Mouse (Mus musculus) MEL (cell line): Measurements from ENCODE around the gene Tor4a. TPM values are rescaled to one million over a fixed set of nuclear protein-coding genes. Genes with fewer than 3 reads are reported as not detected.

Experiments used
- DNase-seq: peaks from one replicate; pipeline ENCODE4 v3.0.0; 2011; ENCODE audit warnings: low read depth, low spot score
- H3K27ac ChIP-seq: 2 replicates; pipeline ENCODE4 v1.5.1; 2012; ENCODE audit warnings: low read depth, mild to moderate bottlenecking, control low read depth, low read length, moderate library complexity; ENCODE audit not compliant: control insufficient read depth
- H3K27me3 ChIP-seq, 2 experiments: fragments of 150-350 bp in 1 of 2; sonication (generic) in 1 of 2; 2 replicates each; pipeline ENCODE4 v1.6.1; 2012; ENCODE audit warnings: low read length in 2 of 2, mild to moderate bottlenecking in 2 of 2, improper control_type of control experiment in 1 of 2, moderate library complexity in 1 of 2; ENCODE audit not compliant: insufficient read depth in 2 of 2, control insufficient read depth in 1 of 2
- H3K36me3 ChIP-seq, 2 experiments: 2 replicates each; pipeline ENCODE4 v1.6.1; 2012 to 2014; ENCODE audit warnings: low read length in 2 of 2, improper control_type of control experiment in 1 of 2, inconsistent platforms in 1 of 2, mild to moderate bottlenecking in 1 of 2; ENCODE audit not compliant: insufficient read depth in 2 of 2, control insufficient read depth in 1 of 2
- H3K4me1 ChIP-seq, 2 experiments: fragments of 150-350 bp in 1 of 2; sonication (generic) in 1 of 2; 2 replicates each; pipeline ENCODE4 v1.6.1; 2012; ENCODE audit warnings: low read length in 2 of 2, improper control_type of control experiment in 1 of 2, mild to moderate bottlenecking in 1 of 2; ENCODE audit not compliant: insufficient read depth in 2 of 2, control insufficient read depth in 1 of 2
- H3K4me3 ChIP-seq, 2 experiments: fragments of 150-350 bp in 1 of 2; sonication (generic) in 1 of 2; 2 replicates each; pipeline ENCODE4 v1.5.1; 2012; ENCODE audit warnings: low read depth in 2 of 2, low read length in 2 of 2, mild to moderate bottlenecking in 2 of 2, moderate library complexity in 2 of 2, control low read depth in 1 of 2, improper control_type of control experiment in 1 of 2; ENCODE audit not compliant: control insufficient read depth in 1 of 2, insufficient read depth in 1 of 2
- H3K79me2 ChIP-seq: 2 replicates; pipeline ENCODE4 v1.6.1; 2012; ENCODE audit warnings: mild to moderate bottlenecking, low read length, moderate library complexity; ENCODE audit not compliant: control insufficient read depth, poor library complexity, insufficient read depth
- H3K9ac ChIP-seq: 2 replicates; pipeline ENCODE4 v1.6.1; 2012; ENCODE audit warnings: low read depth, mild to moderate bottlenecking, control low read depth, low read length, moderate library complexity; ENCODE audit not compliant: control insufficient read depth, poor library complexity, severe bottlenecking
- H3K9me3 ChIP-seq: fragments of 150-350 bp; sonication (generic); replicated peaks from 2 replicates; pipeline ENCODE4 v1.6.1; 2012; ENCODE audit warnings: mild to moderate bottlenecking, low read length, improper control_type of control experiment, moderate library complexity; ENCODE audit not compliant: insufficient read depth
- BHLHE40 ChIP-seq: IDR thresholded peaks from 2 replicates; pipeline ENCODE4 v1.6.1; 2012; ENCODE audit warnings: low read depth, mild to moderate bottlenecking, inconsistent platforms, low read length, improper control_type of control experiment, borderline replicate concordance
- CHD2 ChIP-seq: IDR thresholded peaks from 2 replicates; pipeline ENCODE4 v1.6.1; 2011; ENCODE audit warnings: low read length, improper control_type of control experiment
- CTCF ChIP-seq, 3 experiments: IDR thresholded peaks in 2 of 3; conservative IDR thresholded peaks in 1 of 3; 2 replicates each; pipeline ENCODE4 v1.5.1; 2011 to 2012; ENCODE audit warnings: low read length in 3 of 3, low read depth in 2 of 3, mild to moderate bottlenecking in 2 of 3, improper control_type of control experiment in 1 of 3, inconsistent platforms in 1 of 3, mixed read lengths in 1 of 3, moderate library complexity in 1 of 3; ENCODE audit not compliant: control insufficient read depth in 1 of 3, insufficient read depth in 1 of 3, poor library complexity in 1 of 3, severe bottlenecking in 1 of 3
- E2F4 ChIP-seq: IDR thresholded peaks from 2 replicates; pipeline ENCODE4 v1.6.1; 2011; ENCODE audit warnings: low read depth, low read length, improper control_type of control experiment, borderline replicate concordance
- ELF1 ChIP-seq: IDR thresholded peaks from 2 replicates; pipeline ENCODE4 v1.6.1; 2014; ENCODE audit warnings: low read depth, mild to moderate bottlenecking, inconsistent platforms, low read length, improper control_type of control experiment, moderate library complexity
- EP300 ChIP-seq, 2 experiments: IDR thresholded peaks; 2 replicates each; pipeline ENCODE4 v1.6.1; 2011; ENCODE audit warnings: improper control_type of control experiment in 2 of 2, low read length in 2 of 2, low read depth in 1 of 2, mild to moderate bottlenecking in 1 of 2
- GATA1 ChIP-seq: IDR thresholded peaks from 2 replicates; pipeline ENCODE4 v1.6.1; 2011; ENCODE audit warnings: low read depth, low read length, improper control_type of control experiment
- HCFC1 ChIP-seq: IDR thresholded peaks from 2 replicates; pipeline ENCODE4 v1.6.1; 2012; ENCODE audit warnings: low read depth, mild to moderate bottlenecking, inconsistent platforms, low read length, improper control_type of control experiment, moderate library complexity
- KAT2A ChIP-seq: conservative IDR thresholded peaks from 2 replicates; pipeline ENCODE4 v1.6.1; 2012; ENCODE audit warnings: low read depth, low read length, improper control_type of control experiment, inconsistent platforms
- MAX ChIP-seq: IDR thresholded peaks from 2 replicates; pipeline ENCODE4 v1.6.1; 2011; ENCODE audit warnings: low read length, improper control_type of control experiment
- MAZ ChIP-seq: IDR thresholded peaks from 2 replicates; pipeline ENCODE4 v1.6.1; 2012; ENCODE audit warnings: low read depth, mild to moderate bottlenecking, inconsistent platforms, low read length, improper control_type of control experiment
- MEF2A ChIP-seq: IDR thresholded peaks from 2 replicates; pipeline ENCODE4 v1.6.1; 2014; ENCODE audit warnings: low read depth, mild to moderate bottlenecking, inconsistent platforms, low read length, improper control_type of control experiment; ENCODE audit not compliant: poor library complexity, insufficient replicate concordance, severe bottlenecking; ENCODE audit errors: extremely low read depth
- NELFE ChIP-seq: IDR thresholded peaks from 2 replicates; pipeline ENCODE4 v1.6.1; 2011; ENCODE audit warnings: low read depth, low read length, improper control_type of control experiment
- POLR2A ChIP-seq, 2 experiments: IDR thresholded peaks; 2 replicates each; pipeline ENCODE4 v1.6.1; 2011 to 2012; ENCODE audit warnings: low read length in 2 of 2, mild to moderate bottlenecking in 2 of 2, control low read depth in 1 of 2, improper control_type of control experiment in 1 of 2, low read depth in 1 of 2, moderate library complexity in 1 of 2; ENCODE audit not compliant: control insufficient read depth in 1 of 2, insufficient read depth in 1 of 2, poor library complexity in 1 of 2
- POLR2AphosphoS5 ChIP-seq: IDR thresholded peaks from 2 replicates; pipeline ENCODE4 v1.6.1; 2012; ENCODE audit warnings: low read depth, borderline replicate concordance, mild to moderate bottlenecking, inconsistent platforms, low read length, moderate library complexity, mixed read lengths
- RAD21 ChIP-seq: IDR thresholded peaks from 2 replicates; pipeline ENCODE4 v1.6.1; 2011; ENCODE audit warnings: mild to moderate bottlenecking, low read depth, low read length, improper control_type of control experiment
- RCOR1 ChIP-seq: IDR thresholded peaks from 2 replicates; pipeline ENCODE4 v1.6.1; 2012; ENCODE audit warnings: low read depth, mild to moderate bottlenecking, inconsistent platforms, low read length, improper control_type of control experiment
- SIN3A ChIP-seq: IDR thresholded peaks from 2 replicates; pipeline ENCODE4 v1.6.1; 2012; ENCODE audit warnings: low read length, improper control_type of control experiment, inconsistent platforms
- SMC3 ChIP-seq: IDR thresholded peaks from 2 replicates; pipeline ENCODE4 v1.6.1; 2011; ENCODE audit warnings: low read depth, low read length, improper control_type of control experiment
- TAL1 ChIP-seq: IDR thresholded peaks from 2 replicates; pipeline ENCODE4 v1.6.1; 2012; ENCODE audit warnings: mild to moderate bottlenecking, inconsistent platforms, low read length, moderate library complexity, mixed read lengths
- TBP ChIP-seq: IDR thresholded peaks from 2 replicates; pipeline ENCODE4 v1.8.0; 2011; ENCODE audit warnings: low read depth, low read length, improper control_type of control experiment
- TCF12 ChIP-seq: IDR thresholded peaks from 2 replicates; pipeline ENCODE4 v1.6.1; 2014; ENCODE audit warnings: low read depth, mild to moderate bottlenecking, inconsistent platforms, low read length, improper control_type of control experiment, moderate library complexity
- UBTF ChIP-seq: IDR thresholded peaks from 2 replicates; pipeline ENCODE4 v1.6.1; 2012; ENCODE audit warnings: low read depth, mild to moderate bottlenecking, inconsistent platforms, low read length, improper control_type of control experiment, moderate library complexity, borderline replicate concordance; ENCODE audit not compliant: insufficient read depth
- USF2 ChIP-seq, 2 experiments: IDR thresholded peaks; 2 replicates each; pipeline ENCODE4 v1.6.1; 2011 to 2012; ENCODE audit warnings: improper control_type of control experiment in 2 of 2, low read length in 2 of 2, borderline replicate concordance in 1 of 2, inconsistent platforms in 1 of 2, low read depth in 1 of 2, mild to moderate bottlenecking in 1 of 2; ENCODE audit not compliant: insufficient read depth in 1 of 2
- ZC3H11A ChIP-seq: IDR thresholded peaks from 2 replicates; pipeline ENCODE4 v1.6.1; 2012; ENCODE audit warnings: low read depth, mild to moderate bottlenecking, inconsistent platforms, low read length, improper control_type of control experiment
- ZNF384 ChIP-seq: IDR thresholded peaks from 2 replicates; pipeline ENCODE4 v1.6.1; 2012; ENCODE audit warnings: low read depth, mild to moderate bottlenecking, inconsistent platforms, low read length, improper control_type of control experiment
- polyA plus RNA-seq, 2 experiments: library from polyadenylated mRNA; stranded (reverse) in 1 of 2; unstranded in 1 of 2; fragments of >175 nt in 1 of 2; fragments of >200 nt in 1 of 2; gene quantifications; 2 replicates each; pipeline versions ENCODE4 v1.2.1 to v1.2.4; 2012; ENCODE audit warnings: low replicate concordance in 2 of 2, low read depth in 1 of 2; ENCODE audit not compliant: insufficient read length in 2 of 2, insufficient read depth in 1 of 2, missing spikeins in 1 of 2
- total RNA-seq: library from RNA; depleted of rRNA; stranded (reverse); fragments of 300-350 nt; gene quantifications from 2 replicates; pipeline ENCODE4 v1.2.3, GENCODE M21; 2012

Tor4a gene
- total and polyA plus RNA-seq, 3 experiments, result 9.1 to 13.7 TPM; not detected in 1

DNA sequence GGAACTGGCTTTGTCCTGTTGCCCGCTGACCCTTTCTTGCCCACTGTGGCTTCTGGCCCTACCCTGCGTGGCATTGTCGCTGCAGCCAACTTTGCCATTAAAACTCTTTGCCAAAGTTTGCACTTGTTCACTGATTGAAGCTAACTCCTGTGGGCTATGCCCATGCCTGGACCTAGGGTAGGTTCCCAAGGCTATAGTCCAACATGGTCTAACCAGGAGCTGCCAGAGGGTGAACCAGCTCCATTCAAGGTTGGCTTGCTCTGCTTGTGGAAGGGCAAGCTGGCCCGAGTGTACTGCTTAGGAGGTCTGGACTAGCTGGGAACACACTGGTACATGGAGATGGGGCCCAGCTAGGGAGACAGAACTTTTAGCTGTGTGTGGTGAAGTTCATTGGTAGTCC, 47.5 kb upstream of the Tor4a start:
- Histone ChIP-seq H3K9me3 (no peaks in the 10 kb centered on the region), H3K27me3 (no peaks in the 10 kb centered on the region), H3K36me3 (no peaks in the 10 kb centered on the region), H3K9ac (no peak overlapping the region), H3K4me1 (peaks cover 0 to 12% of the 10 kb centered on the region in 2 experiments; a peak in 3 of 4 replicates), H3K4me3 (no peak overlapping the region), H3K79me2 (no peaks in the 10 kb centered on the region; the same call in 1 of the 2 replicates), H3K27ac (no peak overlapping the region)
- TF ChIP-seq ZC3H11A, result no peak
- TF ChIP-seq MAX, result no peak
- no peak for TF ChIP-seq TAL1
- no peak for TF ChIP-seq E2F4
- TF ChIP-seq CTCF (IDR thresholded peaks at IDR 0.05 in 2 of 3, conservative IDR thresholded peaks at IDR 0.05 in 1 of 3; ENCODE audit: control insufficient read depth in 1 of 3, insufficient read depth in 1 of 3, low read depth in 2 of 3, low read length in 3 of 3, poor library complexity in 1 of 3, severe bottlenecking in 1 of 3), result no peak
- TF ChIP-seq UBTF, result no peak
- TF ChIP-seq GATA1, result no peak
- DNase-seq, result no peak

DNA sequence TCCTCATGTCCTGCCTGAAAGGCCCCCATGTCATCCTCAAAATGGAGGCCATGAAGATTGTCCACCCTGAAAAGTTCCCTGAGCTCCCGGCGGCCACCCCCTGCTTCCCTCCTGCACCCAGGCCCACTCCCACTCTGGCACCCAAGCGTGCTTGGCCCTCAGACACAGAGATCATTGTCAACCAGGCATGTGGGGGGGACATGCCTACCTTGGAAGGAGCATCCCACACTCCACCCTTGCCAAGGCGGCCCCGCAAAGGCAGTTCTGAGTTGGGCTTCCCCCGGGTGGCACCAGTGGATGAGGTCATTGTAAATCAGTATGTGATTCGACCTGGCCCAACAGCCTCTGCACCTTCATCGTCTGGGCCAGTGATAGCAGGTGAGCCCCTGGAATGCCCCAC, 46.7 kb upstream of the Tor4a start:
- no peaks in the 10 kb centered on the region; the same call in 1 of the 2 replicates for H3K79me2 ChIP-seq
- no peaks in the 10 kb centered on the region for H3K27me3 ChIP-seq
- no peak overlapping the region; a peak in 1 of 4 replicates for H3K4me3 ChIP-seq
- TF ChIP-seq TBP (no peak), POLR2A (IDR thresholded peaks at IDR 0.05; ENCODE audit: control insufficient read depth in 1 of 2, insufficient read depth in 1 of 2, low read depth in 1 of 2, low read length in 2 of 2, poor library complexity in 1 of 2) (no peak), NELFE (no peak), ELF1 (no peak), SMC3 (no peak), MAZ (no peak), TAL1 (no peak), MEF2A (no peak), HCFC1 (no peak)
- H3K9me3 ChIP-seq, result no peaks in the 10 kb centered on the region
- peaks cover 0 to 12% of the 10 kb centered on the region in 2 experiments; a peak in 3 of 4 replicates for H3K4me1 ChIP-seq
- no peaks in the 10 kb centered on the region for H3K36me3 ChIP-seq
- no peak overlapping the region for H3K27ac ChIP-seq
- no peak overlapping the region for H3K9ac ChIP-seq
- DNase-seq, result no peak

DNA sequence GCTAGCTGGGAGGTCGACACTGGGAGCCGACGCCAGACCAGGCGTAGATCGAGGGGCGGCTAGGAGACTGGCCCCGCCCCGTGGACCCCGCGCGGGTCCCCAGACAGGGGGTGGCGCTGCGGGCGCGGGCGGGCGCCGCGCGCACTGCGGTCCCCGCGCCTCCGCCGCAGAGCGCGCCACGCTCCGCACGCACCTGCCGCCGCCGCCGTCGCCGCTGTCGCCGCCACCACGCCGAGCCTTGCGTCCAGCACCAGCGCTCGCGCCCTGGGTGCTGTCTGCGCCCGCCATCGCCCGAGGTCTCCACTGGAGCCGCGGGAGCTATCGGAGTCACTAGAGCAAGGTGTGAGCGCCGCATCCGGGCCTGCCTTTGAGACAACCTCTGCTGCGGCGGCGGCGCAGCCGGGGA, 45.4 kb upstream of the Tor4a start, which contains the start of the genes Rnf208 and Cysrt1:
Rnf208 (plus strand) TSS at position 155 of the 406 bp plus-strand sequence.
Cysrt1 (minus strand) TSS at position 352 of the 406 bp plus-strand sequence.
- Histone ChIP-seq H3K9ac (peak within 1 kb of the TSS; percentile 79), H3K27me3 (no peaks in the 10 kb centered on the region), H3K27ac (peak within 1 kb of the TSS; percentile 56), H3K4me1 (peaks cover 0 to 12% of the 10 kb centered on the region in 2 experiments; a peak in 3 of 4 replicates), H3K36me3 (no peaks in the 10 kb centered on the region), H3K79me2 (no peaks in the 10 kb centered on the region; the same call in 1 of the 2 replicates), H3K9me3 (no peaks in the 10 kb centered on the region), H3K4me3 (peak within 1 kb of the TSS; percentile 57 to 69)
- no peak for DNase-seq
- TF ChIP-seq ZC3H11A (no peak), ZNF384 (no peak), POLR2A (IDR thresholded peaks at IDR 0.05; ENCODE audit: control insufficient read depth in 1 of 2, insufficient read depth in 1 of 2, low read depth in 1 of 2, low read length in 2 of 2, poor library complexity in 1 of 2) (no peak), MEF2A (no peak), KAT2A (no peak), RCOR1 (no peak), USF2 (IDR thresholded peaks at IDR 0.05; ENCODE audit: borderline replicate concordance in 1 of 2, insufficient read depth in 1 of 2, low read depth in 1 of 2, low read length in 2 of 2) (no peak), TCF12 (no peak), MAX (no peak), POLR2AphosphoS5 (no peak), BHLHE40 (no peak), SIN3A (no peak), RAD21 (no peak), UBTF (no peak), EP300 (IDR thresholded peaks at IDR 0.05; ENCODE audit: low read depth in 1 of 2, low read length in 2 of 2) (no peak), CHD2 (no peak)
